Mouse (Mus musculus): ENCODE measurements around the gene Olfr248.

DNA sequence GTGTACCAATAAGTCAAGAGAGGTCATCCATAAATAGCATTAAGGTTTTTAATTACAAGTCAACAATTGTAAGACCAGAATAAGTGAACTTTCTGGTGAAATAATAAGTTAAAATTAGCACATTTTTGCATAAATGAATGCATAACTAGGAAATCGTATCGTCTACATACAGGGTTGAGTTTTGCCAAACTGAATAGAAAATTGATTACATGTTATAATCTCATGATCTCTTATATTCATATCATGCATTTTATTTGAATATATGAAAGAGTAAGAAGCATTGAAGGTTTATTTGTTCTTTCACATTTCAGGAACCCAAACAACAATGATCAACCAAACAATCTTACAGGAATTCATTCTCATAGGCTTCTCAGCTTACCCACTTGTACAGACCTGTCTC is at the start of gene Olfr248:
- TF ChIP-seq POLR2A (IDR thresholded peaks at IDR 0.05; ENCODE audit: borderline replicate concordance, control insufficient read depth, low read depth, low read length), result no peak
- no peak for TF ChIP-seq CTCF (IDR thresholded peaks at IDR 0.05; ENCODE audit: control insufficient read depth, insufficient read depth, low read length)

All from bone marrow, adult 2 months (tissue).